Mouse (Mus musculus) embryonic fibroblast, embryonic 13.5 days (primary cell): ENCODE data around the gene Socs2. TPM values are rescaled to one million over a fixed set of nuclear protein-coding genes. Genes with fewer than 3 reads are reported as not detected.
"Not testable (repeated sequence)": the region's sequence is repeated elsewhere in the genome, so short reads cannot be mapped to it uniquely, and the experiment has no call there.

Experiments
- H3K27ac ChIP-seq: 2 replicates; pipeline ENCODE4 v1.5.1; 2012; ENCODE audit warnings: low read length, control low read depth, inconsistent platforms; ENCODE audit not compliant: insufficient read depth
- H3K4me1 ChIP-seq: 2 replicates; pipeline ENCODE4 v1.6.1; 2011; ENCODE audit warnings: low read length; ENCODE audit not compliant: control insufficient read depth, insufficient read depth
- H3K4me3 ChIP-seq: 2 replicates; pipeline ENCODE4 v1.5.1; 2011; ENCODE audit warnings: mild to moderate bottlenecking, control low read depth, low read length; ENCODE audit not compliant: insufficient read depth
- CTCF ChIP-seq: IDR thresholded peaks from 2 replicates; pipeline ENCODE4 v1.5.1; 2011; ENCODE audit warnings: mild to moderate bottlenecking, control low read depth, low read length, moderate library complexity, borderline replicate concordance; ENCODE audit not compliant: insufficient read depth
- POLR2A ChIP-seq: IDR thresholded peaks from 2 replicates; pipeline ENCODE4 v1.6.1; 2011; ENCODE audit warnings: low read depth, mild to moderate bottlenecking, control low read depth, low read length, moderate library complexity
- polyA plus RNA-seq: library from polyadenylated mRNA; stranded (reverse); fragments of >200 nt; gene quantifications from 2 replicates; pipeline ENCODE4 v1.2.4, GENCODE M21; 2011; ENCODE audit warnings: low read depth; ENCODE audit not compliant: missing spikeins, insufficient read length

Gene Socs2
- polyA plus RNA-seq, 1 experiment = 42.5 TPM

DNA sequence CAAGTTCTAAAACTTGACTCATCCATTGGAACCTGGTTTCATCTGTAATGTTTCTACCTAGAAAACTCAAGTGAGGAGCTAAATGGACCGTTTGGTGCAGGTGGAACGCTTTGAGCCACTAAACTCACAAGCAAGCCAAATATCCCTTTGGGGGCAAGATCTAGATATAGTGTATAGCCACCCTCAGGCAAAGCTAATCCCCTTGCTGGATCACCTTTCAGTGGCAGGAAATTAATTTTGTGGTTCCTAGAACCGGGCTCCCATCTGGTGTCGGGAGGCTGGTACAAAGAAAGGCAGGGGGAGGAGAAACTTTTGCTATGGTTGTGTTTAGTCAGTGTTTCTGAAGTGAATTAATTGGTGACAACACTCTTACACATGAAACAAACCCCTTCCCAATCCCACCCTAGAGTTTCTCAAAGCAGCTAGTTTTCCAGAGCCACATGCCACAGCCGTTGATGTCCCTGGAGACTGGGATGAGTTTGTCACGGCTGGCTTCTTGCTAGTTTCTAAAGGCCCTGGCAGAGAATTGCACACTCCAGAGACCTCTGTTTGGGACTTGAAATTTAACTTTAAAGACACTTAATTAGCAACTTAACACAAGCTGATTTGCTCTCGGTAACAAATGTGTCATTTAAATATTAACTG is 19.7 kb downstream of the Socs2 start:
- Histone ChIP-seq H3K4me1 (no peaks in the 10 kb centered on the region), H3K27ac (no peak overlapping the region), H3K4me3 (no peak overlapping the region)
- no peak for TF ChIP-seq POLR2A
- TF ChIP-seq CTCF = no peak

DNA sequence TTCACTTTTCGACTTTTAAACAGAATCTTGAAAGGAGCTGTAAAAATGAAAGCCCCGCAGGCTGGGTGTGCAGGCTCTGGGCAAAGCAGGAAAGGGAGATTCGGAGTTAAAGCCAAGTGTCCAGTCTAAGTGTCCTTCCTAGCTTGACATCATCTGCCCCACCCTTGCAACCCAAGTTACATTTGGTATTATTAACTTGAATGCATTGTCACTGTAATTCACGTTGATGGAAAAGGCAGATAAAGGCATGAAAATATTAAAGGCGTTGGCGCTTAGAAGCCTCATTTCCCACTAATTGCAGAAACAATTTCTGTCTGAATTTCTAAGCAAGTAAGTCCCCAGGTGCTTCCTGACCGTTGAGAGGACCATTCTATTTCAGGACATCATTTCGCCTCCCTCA is 20.6 kb downstream of the Socs2 start:
- Histone ChIP-seq H3K27ac (no peak overlapping the region), H3K4me1 (no peaks in the 10 kb centered on the region), H3K4me3 (no peak overlapping the region)
- TF ChIP-seq CTCF = no peak
- no peak for TF ChIP-seq POLR2A

DNA sequence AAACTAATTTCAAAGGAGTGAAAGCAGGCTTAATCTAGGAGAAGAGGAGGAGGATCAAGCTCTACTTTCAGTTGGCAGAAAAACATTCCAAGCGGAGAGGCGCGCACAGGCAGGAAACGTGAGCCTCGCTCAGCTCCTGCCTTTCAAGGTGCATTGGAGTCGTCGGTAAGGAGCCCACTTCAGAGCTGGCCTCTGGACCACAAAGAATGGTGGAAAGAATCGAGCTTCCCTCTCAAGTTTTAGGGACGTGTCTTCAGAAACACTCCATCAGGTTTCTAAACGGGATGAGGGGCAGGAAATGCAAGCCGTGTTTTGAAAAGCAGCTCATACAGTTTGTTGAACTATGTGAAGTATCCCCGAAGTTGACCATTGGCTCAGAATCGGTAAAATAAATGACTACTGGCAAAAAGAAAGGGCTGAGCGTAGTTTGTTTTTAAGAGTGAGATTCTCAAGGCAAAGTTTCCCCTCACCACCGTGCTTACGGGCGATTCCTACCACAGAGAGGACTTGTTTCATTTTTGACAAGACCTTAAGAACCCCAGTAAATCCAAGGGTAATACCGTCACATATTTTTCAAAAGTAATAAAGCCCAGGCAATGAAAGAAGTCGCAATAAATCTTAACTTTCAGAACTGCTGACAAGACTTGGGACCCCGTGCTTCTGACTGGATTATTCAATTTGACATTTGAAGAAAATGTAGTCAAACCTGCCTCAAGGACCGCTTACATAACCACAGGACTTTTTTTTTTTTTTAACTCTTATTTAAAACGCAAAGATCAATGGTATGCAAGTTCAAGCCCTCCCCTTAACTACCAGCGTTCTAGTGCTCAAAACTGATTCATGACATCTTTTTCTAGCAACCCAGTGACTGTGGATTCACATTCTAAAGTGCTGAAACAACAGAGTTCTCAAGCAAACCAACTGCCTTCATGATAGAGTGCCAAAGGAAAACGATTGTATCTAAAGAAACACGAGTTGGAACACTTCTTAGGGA is 21.9 kb downstream of the Socs2 start:
- Histone ChIP-seq H3K4me1 (no peaks in the 10 kb centered on the region), H3K4me3 (peak overlapping the region; percentile 29), H3K27ac (0 out of 2 replicates have a peak overlapping the region, but pooled peaks have one; percentile 7)
- TF ChIP-seq CTCF (no peak), POLR2A (no peak)

DNA sequence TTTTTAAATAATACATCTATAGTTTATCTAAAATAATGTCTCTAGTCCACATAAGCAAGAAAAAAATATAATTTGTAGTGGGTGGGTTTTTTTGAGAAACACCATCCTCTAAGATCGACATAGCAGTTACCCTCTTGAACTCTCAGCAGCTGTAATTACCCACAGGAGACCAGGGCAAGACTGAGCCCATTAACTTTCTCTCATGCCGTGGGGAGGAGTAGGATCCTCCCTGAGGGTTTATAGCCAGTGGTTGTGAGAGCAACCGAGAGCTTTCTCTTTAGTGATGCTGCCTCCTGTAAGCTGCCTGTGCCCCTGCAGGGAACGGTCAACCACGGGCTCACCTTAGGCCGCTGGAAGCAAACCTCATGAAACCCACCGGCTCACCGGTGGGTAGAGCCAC is 24.9 kb downstream of the Socs2 start:
- TF ChIP-seq POLR2A (no peak), CTCF (no peak)
- Histone ChIP-seq H3K27ac (no peak overlapping the region), H3K4me3 (no peak overlapping the region), H3K4me1 (no peaks in the 10 kb centered on the region)

DNA sequence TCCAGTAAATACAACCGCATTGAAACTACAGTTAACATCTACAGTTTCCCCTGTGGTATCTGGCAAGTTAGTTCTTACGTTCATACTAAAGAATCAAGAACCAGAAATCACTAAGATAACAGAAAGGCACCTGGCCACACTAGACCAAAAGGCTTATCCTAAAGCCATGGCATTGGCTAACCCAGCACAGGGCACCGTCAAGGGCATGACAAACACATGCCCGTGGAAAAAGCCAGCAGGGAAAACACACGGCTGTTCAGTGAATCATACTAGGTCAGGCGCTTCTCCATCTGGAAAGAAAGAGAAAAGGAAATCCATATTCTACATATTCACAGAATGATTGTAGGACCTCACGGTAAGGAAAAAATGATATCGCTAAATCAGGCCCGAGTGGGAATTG is 26.1 kb downstream of the Socs2 start:
- no peak overlapping the region for H3K4me3 ChIP-seq
- TF ChIP-seq CTCF (no peak), POLR2A (no peak)
- H3K27ac ChIP-seq = no peak overlapping the region
- H3K4me1 ChIP-seq = peaks cover 2% of the 10 kb centered on the region

DNA sequence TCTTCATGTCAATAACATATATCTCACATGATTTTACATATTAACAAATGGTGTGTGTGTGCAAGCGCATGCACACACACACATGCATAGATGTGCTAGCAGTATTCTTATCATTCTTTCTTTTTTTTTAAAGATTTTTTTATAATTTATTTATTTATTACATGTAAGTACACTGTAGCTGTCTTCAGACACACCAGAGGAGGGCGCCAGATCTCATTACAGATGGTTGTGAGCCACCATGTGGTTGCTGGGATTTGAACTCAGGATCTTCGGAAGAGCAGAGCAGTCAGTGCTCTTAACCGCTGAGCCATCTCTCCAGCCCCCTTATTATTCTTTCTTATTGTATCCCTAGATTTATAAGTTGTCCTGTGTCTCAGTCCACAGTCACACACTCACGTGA is 27.2 kb downstream of the Socs2 start:
- not testable (repeated sequence) for H3K4me3 ChIP-seq, H3K27ac ChIP-seq, H3K4me1 ChIP-seq

DNA sequence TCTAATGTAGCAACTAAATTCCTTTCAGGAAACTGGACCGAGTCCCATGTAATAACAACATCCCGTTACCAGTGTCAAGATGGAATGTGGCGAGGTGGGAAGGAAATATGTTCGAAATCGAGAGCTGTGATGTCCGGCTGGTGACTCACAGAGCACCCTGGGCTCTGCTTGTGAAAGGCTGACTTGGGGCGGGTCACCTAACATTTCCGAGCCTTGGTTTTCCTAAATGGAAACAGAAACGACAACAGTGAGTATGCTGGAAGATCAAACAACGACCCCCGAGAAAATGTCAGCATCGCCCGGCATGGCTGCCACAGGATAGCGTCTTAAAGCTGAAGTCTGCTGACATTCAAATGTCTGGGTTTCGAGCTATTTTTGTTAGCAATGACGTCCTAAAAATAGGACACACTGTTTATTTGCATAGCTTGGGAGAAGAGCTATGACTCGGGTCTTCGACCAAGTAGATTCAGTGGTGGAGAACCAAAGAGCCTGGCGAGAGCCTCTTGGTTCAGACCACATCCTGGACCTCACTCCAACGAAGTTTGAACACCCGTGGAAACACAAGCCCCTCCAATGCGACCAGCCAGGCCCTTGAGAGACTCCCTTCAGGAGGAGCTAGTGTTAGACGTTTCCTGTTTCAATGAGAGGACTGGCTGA is 28.0 kb downstream of the Socs2 start:
- no peak for TF ChIP-seq CTCF
- TF ChIP-seq POLR2A = no peak
- Histone ChIP-seq H3K4me3 (0 out of 2 replicates have a peak overlapping the region, but pooled peaks have one; percentile 9), H3K4me1 (peaks cover 3% of the 10 kb centered on the region), H3K27ac (peak overlapping the region; percentile 21; the same call in 1 of the 2 replicates)

DNA sequence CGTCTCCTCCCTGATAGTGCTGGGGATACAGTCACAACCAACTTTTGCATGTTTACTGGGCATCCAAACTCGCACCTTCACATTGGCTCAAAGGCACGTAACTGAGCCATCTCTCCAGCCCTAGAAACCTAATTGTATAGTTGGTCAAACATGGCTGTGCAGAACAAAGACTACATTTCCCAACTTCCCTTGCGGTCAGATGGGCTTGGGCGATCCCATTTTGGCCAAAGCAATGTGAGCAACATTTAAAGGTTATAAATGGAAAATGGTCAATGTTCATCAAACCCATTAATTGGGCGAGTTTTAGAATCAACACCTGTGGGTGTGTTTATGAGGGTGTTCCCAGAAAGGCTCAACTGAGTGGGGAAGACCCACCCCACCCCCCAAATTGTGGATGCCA is 30.5 kb downstream of the Socs2 start:
- Histone ChIP-seq H3K4me3 (no peak overlapping the region), H3K27ac (no peak overlapping the region), H3K4me1 (peaks cover 3% of the 10 kb centered on the region)
- no peak for TF ChIP-seq POLR2A
- TF ChIP-seq CTCF = no peak

DNA sequence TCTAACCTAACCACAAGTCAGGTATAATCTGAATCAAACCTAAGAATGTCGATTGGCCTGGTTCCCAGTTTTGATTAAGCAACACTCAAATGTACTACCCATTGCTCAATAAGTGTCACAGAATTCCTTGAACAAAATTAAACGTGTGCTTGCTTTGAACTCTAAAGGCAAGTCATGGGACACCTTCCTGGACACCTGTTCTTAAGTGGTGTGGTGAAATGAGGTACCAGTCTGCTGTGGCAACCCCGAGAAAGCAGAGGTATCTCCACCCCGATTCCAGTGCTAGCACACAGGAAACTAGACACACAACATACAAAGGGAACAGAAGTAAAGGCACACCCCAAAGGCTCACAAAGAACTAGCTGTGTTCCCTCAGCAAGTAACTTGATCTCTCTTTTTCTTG is 31.2 kb downstream of the Socs2 start:
- H3K4me3 ChIP-seq = no peak overlapping the region
- peaks cover 3% of the 10 kb centered on the region for H3K4me1 ChIP-seq
- H3K27ac ChIP-seq = no peak overlapping the region
- no peak for TF ChIP-seq CTCF
- no peak for TF ChIP-seq POLR2A
